Mouse (Mus musculus) heart, embryonic 11.5 days (tissue): ENCODE measurements around the gene Olfr74. TPM values are rescaled to one million over a fixed set of nuclear protein-coding genes. Genes with fewer than 3 reads are reported as not detected.
"Not testable (repeated sequence)": the region's sequence is repeated elsewhere in the genome, so short reads cannot be mapped to it uniquely, and the experiment has no call there.

ENCODE experiments used
- ATAC-seq: fragments of 200-750 bp; cut with Nextera tagmentation; replicated peaks from 2 replicates; pipeline ENCODE4 v1.8.0; 2017; ENCODE audit warnings: moderate library complexity; ENCODE audit not compliant: insufficient number of reproducible peaks, low FRiP score, low TSS enrichment
- H3K27ac ChIP-seq: fragments of 300-500 bp; sonication (generic); 2 replicates; pipeline ENCODE4 v1.5.1; 2014; ENCODE audit warnings: mild to moderate bottlenecking, low read depth, low read length
- H3K27me3 ChIP-seq: fragments of 300-500 bp; sonication (generic); 2 replicates; pipeline ENCODE4 v1.6.1; 2014; ENCODE audit warnings: mild to moderate bottlenecking, low read length, mixed read lengths; ENCODE audit not compliant: control insufficient read depth, insufficient read depth
- H3K36me3 ChIP-seq: fragments of 300-500 bp; sonication (generic); 2 replicates; pipeline ENCODE4 v1.6.1; 2014; ENCODE audit warnings: mild to moderate bottlenecking, low read length, moderate library complexity, mixed read lengths; ENCODE audit not compliant: control insufficient read depth, insufficient read depth
- H3K4me1 ChIP-seq: fragments of 300-500 bp; sonication (generic); 2 replicates; pipeline ENCODE4 v1.6.1; 2014; ENCODE audit warnings: low read length; ENCODE audit not compliant: control insufficient read depth, insufficient read depth
- H3K4me2 ChIP-seq: fragments of 300-500 bp; sonication (generic); 2 replicates; pipeline ENCODE4 v1.6.1; 2014; ENCODE audit warnings: mild to moderate bottlenecking, moderate library complexity
- H3K4me3 ChIP-seq: fragments of 300-500 bp; sonication (generic); 2 replicates; pipeline ENCODE4 v1.5.1; 2014; ENCODE audit warnings: low read depth, low read length
- H3K9ac ChIP-seq: fragments of 300-500 bp; sonication (generic); 2 replicates; pipeline ENCODE4 v1.6.1; 2014; ENCODE audit warnings: mild to moderate bottlenecking, low read depth, low read length, moderate library complexity
- H3K9me3 ChIP-seq: fragments of 300-500 bp; sonication (generic); replicated peaks from 2 replicates; pipeline ENCODE4 v1.6.1; 2016; ENCODE audit warnings: low read length; ENCODE audit not compliant: control insufficient read depth
- WGBS: fragments of 180-500 bp; shearing (Covaris S2); extraction: QIAGEN DNeasy Blood & Tissue Kit; methylation state at CpG from one replicate; pipeline ENCODE4 v1.1.7; 2014; ENCODE audit not compliant: insufficient replicate concordance; 5-methylcytosine and 5-hydroxymethylcytosine counted together
- polyA plus RNA-seq: library from polyadenylated mRNA; unstranded; fragments of >200 nt; fragmentation: Nextera tagmentation; extraction: Ambion mirVana; gene quantifications from 2 replicates; pipeline ENCODE4 v1.2.1, GENCODE M21; 2014

The Olfr74 gene
- not detected in 2 replicates for polyA plus RNA-seq

- Histone ChIP-seq H3K36me3 (no peaks in the 10 kb centered on the region), H3K4me1 (no peaks in the 10 kb centered on the region), H3K9ac (no peak within 1 kb of the TSS), H3K4me2 (no peak within 1 kb of the TSS), H3K27me3 (no peaks in the 10 kb centered on the region), H3K4me3 (no peak within 1 kb of the TSS), H3K9me3 (no peaks in the 10 kb centered on the region), H3K27ac (no peak within 1 kb of the TSS)
- no peak for ATAC-seq
- 72% methylated on average over 3 of the region's 3 CpGs for WGBS
These were observed at the start of gene Olfr74 for GRCm38 (mm10) chr2:87974563-87974962. Olfr74 (minus strand) TSS chr2:87974663.

DNA sequence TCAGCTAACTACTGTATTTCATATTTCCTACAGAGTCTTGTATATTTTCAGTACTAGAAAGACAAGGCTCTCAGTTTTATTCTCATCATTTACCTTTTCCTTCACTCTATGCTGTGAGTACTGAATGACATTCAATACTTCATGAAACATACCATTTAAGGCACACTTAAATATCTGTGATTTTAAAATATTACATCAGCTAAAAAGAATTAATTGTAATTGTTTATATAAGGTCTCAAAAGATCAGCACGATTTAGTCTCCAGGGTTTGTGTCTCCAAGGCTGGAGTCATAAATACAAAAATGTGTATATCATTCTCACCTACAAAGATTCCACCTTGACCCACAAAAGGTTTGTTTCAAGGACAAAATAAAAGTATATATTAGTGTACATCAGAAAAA lies 48.0 kb upstream of the Olfr74 start, which contains the start of gene Olfr1161:
Olfr1161 (plus strand) TSS at position 301 of the 400 bp plus-strand sequence.
- H3K9me3 ChIP-seq, H3K4me1 ChIP-seq, ATAC-seq, H3K36me3 ChIP-seq, H3K27ac ChIP-seq, H3K27me3 ChIP-seq, H3K9ac ChIP-seq, H3K4me2 ChIP-seq, H3K4me3 ChIP-seq: not testable (repeated sequence)
- 78% methylated on average over 1 of the region's 1 CpGs for WGBS

GRCm38 (mm10) chr2:88007515-88008318 lies 33.3 kb upstream of the Olfr74 start, which contains the start of gene Olfr1160:
Olfr1160 (minus strand) TSS chr2:88008268.
- no peaks in the 10 kb centered on the region for H3K9me3 ChIP-seq
- no peak for ATAC-seq
- H3K4me2 ChIP-seq, result no peak within 1 kb of the TSS
- no peaks in the 10 kb centered on the region for H3K36me3 ChIP-seq
- no peaks in the 10 kb centered on the region for H3K27me3 ChIP-seq
- no peak within 1 kb of the TSS for H3K9ac ChIP-seq
- H3K4me3 ChIP-seq, result no peak within 1 kb of the TSS
- H3K27ac ChIP-seq, result no peak within 1 kb of the TSS
- no peaks in the 10 kb centered on the region for H3K4me1 ChIP-seq

DNA sequence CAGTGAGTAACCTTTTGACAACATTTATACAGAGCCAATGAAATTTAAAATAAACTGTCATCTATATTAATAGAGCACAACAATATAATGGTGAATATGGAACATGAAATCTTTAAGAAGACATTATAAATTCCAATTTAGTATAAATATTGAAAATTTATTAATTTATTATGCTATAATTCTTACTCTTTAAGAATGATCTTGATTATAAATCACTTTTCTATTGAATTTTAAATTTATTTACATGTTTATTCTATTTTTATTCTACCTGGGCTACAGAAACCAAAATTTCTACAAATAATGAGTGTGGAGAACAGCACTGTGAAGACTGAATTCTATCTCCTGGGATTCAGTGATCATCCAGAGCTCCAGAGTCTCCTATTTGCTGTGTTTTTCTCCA lies 15.3 kb upstream of the Olfr74 start, which contains the start of gene Olfr1158:
Olfr1158 (plus strand) TSS at position 301 of the 400 bp plus-strand sequence.
- Histone ChIP-seq H3K4me3 (no peak within 1 kb of the TSS), H3K27me3 (no peaks in the 10 kb centered on the region), H3K9ac (no peak within 1 kb of the TSS), H3K36me3 (no peaks in the 10 kb centered on the region), H3K9me3 (no peaks in the 10 kb centered on the region), H3K4me2 (no peak within 1 kb of the TSS), H3K27ac (no peak within 1 kb of the TSS), H3K4me1 (no peaks in the 10 kb centered on the region)
- ATAC-seq, result no peak

- no peak within 1 kb of the TSS for H3K4me2 ChIP-seq
- no peak within 1 kb of the TSS for H3K9ac ChIP-seq
- no peak for ATAC-seq
- no peaks in the 10 kb centered on the region for H3K36me3 ChIP-seq
- H3K4me1 ChIP-seq, result no peaks in the 10 kb centered on the region
- H3K27ac ChIP-seq, result no peak within 1 kb of the TSS
- H3K9me3 ChIP-seq, result no peaks in the 10 kb centered on the region
- H3K4me3 ChIP-seq, result no peak within 1 kb of the TSS
- WGBS, result 91% methylated on average over 4 of the region's 4 CpGs
- no peaks in the 10 kb centered on the region for H3K27me3 ChIP-seq
These were observed 6.3 kb downstream of the Olfr74 start, which contains the start of gene Olfr1157 for GRCm38 (mm10) chr2:87968199-87968598. Olfr1157 (minus strand) TSS chr2:87968299.

GRCm38 (mm10) chr2:87953000-87953399 lies 21.5 kb downstream of the Olfr74 start, which contains the start of gene Olfr1156:
Olfr1156 (minus strand) TSS chr2:87953100.
- H3K27ac ChIP-seq, result no peak within 1 kb of the TSS

GRCm38 (mm10) chr2:87945037-87945436 lies 29.4 kb downstream of the Olfr74 start, which contains the start of gene Olfr1155:
Olfr1155 (minus strand) TSS chr2:87945137.
- ATAC-seq, result no peak
- no peaks in the 10 kb centered on the region for H3K27me3 ChIP-seq
- no peaks in the 10 kb centered on the region for H3K4me1 ChIP-seq
- H3K36me3 ChIP-seq, result no peaks in the 10 kb centered on the region
- 91% methylated on average over 1 of the region's 1 CpGs for WGBS
- H3K4me2 ChIP-seq, result no peak within 1 kb of the TSS
- H3K4me3 ChIP-seq, result no peak within 1 kb of the TSS
- H3K9ac ChIP-seq, result no peak within 1 kb of the TSS
- no peak within 1 kb of the TSS for H3K27ac ChIP-seq
- no peaks in the 10 kb centered on the region for H3K9me3 ChIP-seq

More at GRCm38 (mm10) chr2:87953000-87953399, 21.5 kb downstream of the Olfr74 start, which contains the start of gene Olfr1156:
- ATAC-seq, result no peak
- Histone ChIP-seq H3K27me3 (no peaks in the 10 kb centered on the region), H3K36me3 (no peaks in the 10 kb centered on the region), H3K9ac (no peak within 1 kb of the TSS), H3K4me3 (no peak within 1 kb of the TSS), H3K9me3 (no peaks in the 10 kb centered on the region), H3K4me1 (no peaks in the 10 kb centered on the region), H3K4me2 (no peak within 1 kb of the TSS)
